Mouse (Mus musculus) frontal cortex, postnatal 25 days (tissue): ENCODE data around the gene Rab5c.
A peak's percentile ranks its signal among the peaks of the same experiment; 100 is the strongest.

Experiments used
- DNase-seq, 2 experiments: peaks; one replicate each; pipeline ENCODE4 v3.0.0; 2022; ENCODE audit warnings: low spot score in 2 of 2

Rab5c gene

DNA sequence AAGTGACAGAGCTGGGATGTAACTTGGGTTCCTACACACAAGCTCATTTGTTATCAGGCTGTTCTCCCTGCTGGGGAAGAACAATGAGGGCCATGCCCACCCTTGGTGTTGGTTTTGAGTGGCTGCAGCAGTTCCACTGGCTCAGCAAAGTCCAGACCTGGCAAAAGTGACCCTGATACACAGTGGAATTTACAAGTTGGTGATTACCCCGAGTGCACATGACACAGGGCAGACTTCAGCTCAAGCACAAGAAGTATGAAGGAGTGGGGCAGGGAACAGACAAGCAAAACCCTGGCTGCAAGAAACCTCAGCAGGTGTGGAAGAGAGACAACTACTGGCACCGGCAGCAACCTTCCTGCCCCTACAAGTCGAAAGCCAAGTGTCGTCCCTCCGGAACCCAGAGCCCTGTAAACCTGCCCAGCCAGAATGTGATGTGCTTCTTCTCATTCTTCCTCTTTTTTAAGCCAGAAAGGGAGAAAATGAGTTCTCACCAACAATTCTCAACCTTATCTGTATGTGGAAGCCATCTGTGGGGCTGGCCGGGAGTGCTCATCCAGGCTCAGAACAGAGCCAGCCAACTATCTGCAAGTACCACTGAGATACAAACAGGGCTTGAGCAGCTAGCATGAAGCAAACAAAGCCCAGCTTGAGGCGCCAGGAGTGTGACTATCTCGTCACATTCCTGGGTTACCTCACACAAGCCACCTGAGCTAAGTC is 16.1 kb downstream of the Rab5c start:
- DNase-seq: no peak

DNA sequence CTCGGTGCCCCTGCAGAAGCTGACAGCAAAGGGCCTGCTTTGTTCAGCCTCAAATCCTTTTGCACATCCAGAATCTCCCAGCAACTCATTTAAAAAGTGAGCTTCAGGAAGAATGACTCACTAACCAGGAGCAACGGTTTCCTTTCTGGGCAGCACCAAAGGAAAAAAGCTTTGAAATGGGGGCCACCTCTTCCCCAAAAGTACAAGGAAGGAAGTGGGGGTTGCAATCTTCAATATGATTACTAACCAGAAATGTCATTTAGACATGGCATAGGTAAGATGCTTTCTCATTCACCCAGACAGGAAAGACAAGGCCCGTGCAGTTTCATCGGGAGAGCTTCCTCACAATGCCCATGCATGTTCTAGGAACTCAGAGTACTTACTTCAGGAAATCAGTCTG is 16.8 kb downstream of the Rab5c start:
- no peak for DNase-seq

DNA sequence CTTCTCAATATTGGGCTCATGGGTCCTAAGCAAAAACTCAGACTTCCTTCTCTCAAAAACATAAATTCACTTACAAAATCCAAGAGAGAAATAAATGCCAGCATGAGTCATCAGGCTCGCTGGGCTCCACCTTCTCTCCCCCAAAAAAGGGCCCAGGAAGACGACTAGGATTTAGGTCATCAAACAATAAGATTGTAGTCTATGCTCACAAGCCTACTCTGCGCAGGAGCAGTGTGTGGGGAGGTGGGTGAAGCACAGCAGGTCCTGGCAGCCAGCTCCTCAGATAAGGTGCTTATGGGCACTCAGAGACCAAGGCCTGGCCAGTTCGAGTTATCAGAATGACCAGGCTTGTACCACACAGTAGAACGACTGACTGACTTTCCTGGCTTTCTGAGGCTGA is 17.7 kb downstream of the Rab5c start:
- DNase-seq: no peak

DNA sequence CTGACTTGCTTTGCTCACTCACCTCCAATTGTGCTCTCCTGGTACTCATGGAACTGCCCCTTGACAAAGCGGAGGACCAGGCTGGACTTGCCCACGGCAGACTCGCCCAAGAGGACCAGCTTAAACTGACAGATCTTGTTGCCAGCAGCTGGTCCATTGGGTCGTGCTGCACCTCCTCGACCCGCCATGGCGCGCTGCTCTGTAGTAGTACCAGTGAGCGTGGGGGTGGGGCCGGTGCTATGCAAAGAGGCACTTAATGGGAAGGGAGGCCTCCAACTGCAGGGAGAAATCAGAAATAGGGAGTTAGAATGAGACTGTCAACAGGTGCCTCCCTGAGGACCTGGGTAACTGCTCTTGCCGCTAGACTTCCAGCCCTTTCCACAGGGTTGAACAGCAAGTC is 18.1 kb downstream of the Rab5c start:
- no peak for DNase-seq

DNA sequence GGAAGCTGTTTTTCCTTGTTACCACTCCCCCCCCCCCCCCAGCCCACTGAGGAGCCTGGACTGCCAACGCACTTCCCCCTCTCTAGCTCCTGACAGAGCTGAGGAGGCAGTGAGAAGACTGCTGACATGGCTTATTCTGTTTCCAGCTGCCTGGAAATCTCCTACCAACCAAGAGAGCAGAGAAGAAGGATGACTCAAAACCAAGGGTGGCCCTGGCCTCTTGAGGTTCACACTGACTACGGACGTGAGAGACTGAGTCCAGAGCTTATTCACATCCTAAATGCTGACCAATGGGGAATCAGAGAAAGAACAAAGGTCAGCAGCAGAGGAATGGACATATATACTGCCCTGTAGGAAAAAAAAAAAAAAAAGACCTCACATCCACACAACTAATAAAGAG is 18.7 kb downstream of the Rab5c start:
- no peak for DNase-seq

DNA sequence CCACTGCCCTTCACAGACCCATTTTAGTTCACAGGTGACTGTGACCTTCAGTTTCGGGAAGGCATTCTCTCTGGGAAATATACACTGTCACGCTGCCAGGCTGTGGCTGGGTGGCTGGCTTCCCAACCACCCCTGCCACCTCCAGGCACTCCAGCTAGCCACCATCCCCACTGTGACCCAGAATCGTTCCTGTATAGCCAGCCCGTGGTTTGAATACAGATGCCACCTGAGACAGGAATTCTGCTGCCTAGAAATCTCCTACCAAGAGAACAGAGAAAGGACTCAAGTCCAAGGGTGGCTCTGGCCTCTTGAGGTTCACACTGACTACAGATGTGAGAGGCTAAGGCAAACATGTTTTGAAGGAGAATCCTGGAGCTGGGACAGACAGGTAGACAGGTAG is 19.1 kb downstream of the Rab5c start:
- DNase-seq: no peak

DNA sequence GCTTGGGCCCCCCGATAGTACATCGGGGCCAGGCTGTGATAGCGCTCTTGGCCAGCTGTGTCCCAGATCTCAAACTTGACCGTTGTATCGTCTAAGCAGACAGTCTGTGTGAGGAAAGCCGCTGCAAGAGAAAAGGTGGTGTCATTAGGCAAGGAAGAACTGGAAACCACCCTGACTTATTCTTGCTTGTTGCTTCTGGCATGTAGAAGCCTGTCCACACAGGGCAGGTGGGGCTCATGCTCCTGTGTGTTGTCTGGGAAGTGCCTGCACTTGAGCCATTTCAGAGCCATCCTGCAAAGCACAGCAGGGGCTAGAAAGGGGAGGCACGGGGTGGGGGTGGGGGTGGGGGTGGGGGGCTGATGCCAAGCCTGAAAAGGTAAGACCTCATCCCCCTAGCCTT is 19.6 kb downstream of the Rab5c start:
- DNase-seq: no peak

DNA sequence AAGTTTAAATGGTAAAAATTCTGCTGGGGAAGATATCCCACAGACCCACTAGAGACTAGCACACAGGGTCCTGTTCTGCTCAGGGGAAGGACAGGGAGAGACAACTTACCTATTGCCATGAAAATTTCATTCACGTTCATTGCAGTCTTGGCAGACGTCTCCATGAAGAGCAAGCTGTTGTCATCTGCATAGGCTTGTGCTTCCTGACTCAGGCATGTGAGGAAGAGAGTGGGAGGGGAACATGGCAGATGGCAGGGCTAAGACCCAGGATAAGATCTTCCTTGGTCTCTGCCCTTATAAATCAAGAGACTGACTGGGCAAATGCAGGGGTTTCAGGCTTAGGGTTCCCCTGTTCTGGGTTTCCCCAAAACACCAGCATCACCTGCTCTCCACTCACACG is 21.4 kb downstream of the Rab5c start:
- DNase-seq: no peak

DNA sequence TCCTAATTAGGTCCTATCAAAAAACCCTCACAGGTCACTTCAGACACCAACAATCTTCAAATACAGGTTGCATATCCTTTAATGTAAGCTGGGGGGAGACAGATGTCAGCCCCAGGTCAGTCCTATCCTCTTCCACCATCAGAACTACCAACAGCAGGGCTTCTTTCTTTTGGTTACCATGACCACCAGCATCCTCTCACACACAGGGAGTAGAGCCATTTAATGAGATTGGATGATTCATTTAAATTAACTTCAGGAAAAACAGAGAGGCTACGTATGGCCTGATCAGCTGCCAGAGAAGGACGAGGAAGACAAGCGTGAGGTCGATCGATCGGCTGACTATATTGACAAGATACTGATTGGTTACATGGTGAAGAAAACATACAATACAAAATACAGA is 23.1 kb downstream of the Rab5c start:
- DNase-seq: no peak

DNA sequence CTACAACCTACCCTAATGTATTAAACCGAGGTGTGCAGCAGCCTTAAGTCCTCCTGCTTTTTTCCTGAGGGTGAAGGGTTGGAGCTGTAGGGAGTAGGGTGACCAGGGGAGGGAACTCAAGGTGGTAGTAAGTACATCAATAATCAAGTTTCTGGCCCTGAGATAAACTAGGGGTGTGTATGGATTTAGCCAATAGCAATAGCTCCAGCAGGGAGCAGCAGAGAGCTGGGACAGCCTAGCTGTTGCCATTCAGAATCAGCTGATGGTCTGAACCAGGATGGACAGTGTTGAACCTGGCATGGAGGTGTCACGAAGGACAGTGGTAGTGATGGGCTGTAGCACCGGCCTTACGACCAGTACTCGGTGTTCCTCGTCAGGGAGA is 23.5 kb downstream of the Rab5c start:
- DNase-seq: peak; percentile 75 to 76

DNA sequence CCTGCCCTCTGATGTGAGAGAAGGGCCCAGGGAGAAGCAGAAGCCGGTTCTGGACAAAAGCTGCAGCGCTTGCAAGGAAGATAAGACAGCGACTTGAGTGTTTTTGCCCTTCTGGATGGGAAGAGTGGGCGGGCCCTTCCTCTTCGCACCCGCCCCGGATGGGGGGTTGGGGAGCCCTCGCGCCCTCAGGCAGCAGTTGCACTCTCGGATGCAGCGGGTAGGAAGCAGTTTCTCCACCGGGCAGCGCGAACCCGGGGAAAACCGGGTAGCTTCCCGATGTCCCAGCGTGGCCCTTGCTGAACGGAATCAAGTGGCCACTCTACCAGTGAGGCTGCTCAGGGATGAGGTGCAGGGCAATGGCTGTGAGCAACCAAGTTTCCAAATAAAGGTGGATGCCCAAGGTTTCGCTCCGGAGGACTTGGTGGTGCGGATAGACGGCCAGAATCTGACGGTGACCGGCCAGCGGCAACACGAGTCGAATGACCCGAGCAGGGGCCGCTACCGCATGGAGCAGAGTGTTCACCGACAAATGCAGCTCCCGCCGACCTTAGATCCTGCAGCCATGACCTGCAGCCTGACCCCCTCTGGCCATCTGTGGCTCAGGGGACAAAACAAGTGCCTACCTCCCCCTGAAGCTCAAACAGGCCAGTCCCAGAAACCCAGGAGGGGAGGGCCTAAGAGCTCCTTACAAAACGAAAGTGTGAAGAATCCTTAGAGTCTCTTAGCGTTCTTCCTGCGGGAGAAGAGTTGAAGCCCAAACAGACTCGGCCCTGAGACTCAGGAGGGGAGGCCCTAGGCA is 24.1 kb downstream of the Rab5c start, which contains the start of gene Hspb9:
Gene Hspb9 (plus strand): TSS at position 116 of the 799 bp plus-strand sequence.
- no peak for DNase-seq

DNA sequence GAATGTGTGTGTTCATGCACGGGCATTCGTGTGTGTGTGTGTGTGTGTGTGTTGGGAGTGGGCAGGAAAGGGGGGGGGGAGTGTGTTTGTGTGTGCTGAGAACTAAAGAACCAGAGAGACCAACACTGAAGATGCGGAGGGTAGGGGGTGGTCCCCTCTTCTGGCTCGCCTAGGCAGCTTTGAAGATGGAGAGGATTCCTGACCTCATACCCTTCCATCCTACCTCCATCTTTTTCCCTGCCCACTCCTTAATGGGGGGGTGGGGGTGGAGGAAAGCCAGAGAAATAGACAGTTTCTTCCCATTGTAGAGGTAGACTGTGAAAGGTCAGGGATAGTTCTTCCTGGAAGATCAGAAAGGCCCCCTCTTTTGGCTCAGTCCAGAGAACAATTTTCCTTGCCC is 24.8 kb downstream of the Rab5c start:
- no peak for DNase-seq

DNA sequence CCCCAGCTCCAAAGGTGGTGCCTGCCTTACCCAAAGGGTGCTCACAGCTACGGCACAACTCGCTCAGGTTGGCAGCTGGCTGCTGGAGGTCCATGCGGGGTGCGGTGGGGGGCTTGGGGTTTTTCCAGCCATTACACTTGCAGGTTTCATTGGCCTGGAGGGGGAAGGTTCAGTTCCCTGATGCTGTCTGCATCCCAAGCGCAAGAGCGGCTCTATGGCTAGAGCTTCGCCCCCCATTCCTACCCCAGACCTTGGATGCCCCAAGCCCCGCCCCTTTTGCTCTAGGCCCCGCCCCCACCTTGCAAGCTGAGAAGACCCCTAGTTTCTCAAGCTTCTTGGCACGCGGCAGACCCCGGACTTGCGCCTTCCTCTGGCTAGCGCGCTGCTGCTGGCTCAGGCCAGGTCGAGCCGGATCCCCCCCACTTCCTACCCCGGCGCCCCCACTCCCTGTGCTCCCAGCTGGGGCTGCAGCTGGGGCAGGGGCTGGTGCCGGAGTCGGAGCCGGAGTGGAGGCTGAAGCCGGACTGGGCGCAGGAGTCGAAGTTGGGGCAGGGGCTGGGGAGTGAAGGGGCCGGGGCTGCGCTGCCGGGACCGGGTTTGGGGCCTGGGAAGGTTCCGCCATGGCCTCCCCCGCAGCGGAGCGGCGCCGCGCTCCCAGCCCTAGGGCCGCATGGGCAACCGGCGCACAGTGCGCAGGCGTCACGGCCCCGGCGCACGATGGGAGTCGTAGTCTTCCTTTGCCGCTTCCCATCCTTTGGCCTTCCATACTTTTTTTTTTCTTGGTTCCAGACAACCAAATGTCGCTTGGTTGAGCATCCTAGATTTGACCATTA is 26.0 kb downstream of the Rab5c start, which contains the start of gene Kat2a:
Gene Kat2a (minus strand): TSS at position 683 of the 833 bp plus-strand sequence.
- DNase-seq: peak; percentile 59 to 70

DNA sequence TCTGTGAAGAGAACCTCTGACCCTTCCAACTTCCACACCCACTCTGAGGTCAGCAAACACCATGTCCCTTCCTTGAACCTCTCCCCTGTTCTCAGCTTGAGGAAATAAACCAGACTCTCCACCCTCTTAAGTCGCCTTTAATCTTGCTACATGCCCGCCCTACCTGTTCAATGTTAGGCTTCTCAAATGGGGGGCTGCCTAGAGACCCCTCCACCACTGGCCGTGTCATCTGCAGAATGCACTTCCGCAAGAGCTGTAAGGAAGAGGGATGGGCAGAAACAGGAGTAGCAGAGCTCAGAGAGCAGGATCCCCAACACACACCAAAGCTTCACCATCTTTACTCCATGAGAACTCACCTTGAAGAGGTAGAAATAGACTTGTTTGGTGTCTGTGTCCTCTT is 27.0 kb downstream of the Rab5c start:
- no peak for DNase-seq

DNA sequence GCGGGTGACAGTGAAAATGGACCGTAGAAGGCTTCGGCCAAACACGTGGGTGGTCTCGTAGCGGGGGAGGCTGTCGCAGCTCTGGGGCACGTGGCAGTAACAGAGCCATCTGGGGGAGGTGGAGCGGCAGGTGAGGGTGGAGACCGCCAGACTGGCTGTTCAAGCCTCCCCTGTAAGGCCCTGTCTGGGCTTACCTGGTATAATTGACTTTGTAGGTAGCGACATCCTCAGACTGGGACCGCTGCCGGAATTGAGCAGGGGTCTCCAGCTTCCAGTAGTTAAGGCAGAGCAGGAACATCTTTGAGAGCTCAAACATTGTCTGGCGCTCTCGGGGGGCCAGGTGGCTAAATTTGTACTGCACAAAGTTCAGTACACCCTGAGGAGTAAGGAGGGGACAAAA is 27.5 kb downstream of the Rab5c start:
- DNase-seq: no peak

DNA sequence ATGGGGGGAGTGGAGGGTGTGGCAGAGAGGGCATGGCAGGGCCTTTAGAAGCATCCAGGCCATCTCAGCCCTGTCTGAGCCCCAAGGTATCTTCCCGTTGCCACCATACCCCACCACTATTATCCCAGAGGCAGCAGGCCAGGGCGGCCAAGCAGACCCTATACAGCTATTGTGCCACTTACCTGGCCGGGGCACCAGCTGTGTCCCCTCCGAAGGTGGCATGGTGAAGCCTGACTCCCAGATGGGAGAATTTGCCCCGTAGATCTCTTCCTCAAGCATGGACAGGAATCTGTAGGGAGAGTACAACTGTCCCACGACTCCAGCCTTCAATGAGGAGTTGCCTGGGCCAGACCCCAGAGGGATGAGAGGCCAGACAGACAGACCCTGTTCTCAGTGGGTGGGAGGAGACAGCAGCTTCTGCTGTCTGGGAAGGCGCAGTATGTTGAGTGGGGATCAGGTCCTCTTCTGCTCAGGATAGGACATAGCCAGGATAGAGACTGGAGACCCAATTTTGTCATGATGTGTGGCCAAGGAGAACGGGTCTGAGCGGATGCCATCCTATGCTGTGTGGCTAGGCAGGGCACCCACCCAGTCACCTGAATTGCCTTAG is 28.7 kb downstream of the Rab5c start:
- DNase-seq: no peak

DNA sequence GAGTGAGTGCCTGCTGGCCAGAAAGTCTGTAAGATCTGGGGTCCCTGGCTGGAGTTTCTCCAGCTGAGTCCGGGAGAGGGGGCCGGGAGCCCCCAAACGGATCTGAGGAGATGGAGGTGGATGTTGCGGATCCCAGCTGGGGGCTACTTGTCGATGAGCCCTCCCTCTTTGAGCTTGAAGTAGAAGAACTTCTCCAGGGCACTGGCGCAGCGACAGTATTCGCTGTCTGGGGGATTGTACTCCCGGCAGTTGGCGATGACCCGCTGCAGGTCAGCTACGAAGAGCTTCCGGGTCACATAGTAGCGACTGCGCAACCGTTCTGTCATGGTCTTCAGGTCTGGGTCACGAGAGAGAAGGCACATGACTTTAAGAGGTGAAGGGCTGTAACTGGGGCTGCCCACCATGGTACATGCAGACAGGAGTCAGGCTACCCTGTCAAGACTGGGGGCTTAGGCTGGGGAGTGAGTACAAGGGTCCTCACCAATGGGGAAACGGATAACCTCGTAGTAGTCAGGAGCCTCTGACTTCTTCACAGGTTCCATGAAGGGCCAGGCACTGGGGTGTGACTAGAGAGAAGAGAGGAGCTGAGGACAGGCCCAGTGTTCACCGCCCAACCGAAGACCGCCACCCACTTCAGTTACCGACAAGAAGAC is 32.8 kb downstream of the Rab5c start:
- DNase-seq: no peak

DNA sequence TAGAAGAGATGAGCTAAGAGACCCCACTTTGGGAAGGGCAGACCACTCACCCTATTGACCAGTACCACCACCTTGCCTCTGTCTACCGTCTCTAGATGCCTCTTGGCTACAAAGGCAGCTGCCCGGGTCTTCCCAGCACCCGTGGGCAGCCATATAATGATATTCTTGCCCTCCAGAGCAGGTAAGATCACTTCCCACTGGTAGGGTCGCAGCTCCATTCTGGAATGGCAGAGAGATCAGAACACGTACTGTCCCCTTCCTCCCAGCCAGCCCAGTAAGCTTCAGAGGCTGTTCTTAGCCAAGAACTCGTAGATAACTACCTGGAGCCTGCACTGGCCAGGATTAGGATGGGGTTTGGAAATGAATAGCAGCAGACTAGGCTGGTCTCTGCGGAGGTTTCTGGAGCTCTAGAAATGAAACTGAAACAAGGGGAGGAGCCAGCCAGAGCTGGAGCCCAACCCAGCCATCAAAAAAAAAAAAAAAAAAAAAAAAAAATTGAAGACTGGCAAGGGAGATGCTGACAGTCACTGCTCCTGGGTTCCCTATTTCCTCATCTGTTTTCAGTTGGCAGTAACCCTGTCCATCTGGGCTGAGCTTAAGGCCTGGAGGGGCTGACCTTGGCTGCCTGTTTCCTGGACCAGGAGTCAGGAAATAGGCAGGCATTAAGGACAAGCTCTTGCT is 34.0 kb downstream of the Rab5c start, which contains the start of gene Dhx58:
Gene Dhx58 (minus strand): TSS at position 421 of the 681 bp plus-strand sequence.
- DNase-seq: no peak

DNA sequence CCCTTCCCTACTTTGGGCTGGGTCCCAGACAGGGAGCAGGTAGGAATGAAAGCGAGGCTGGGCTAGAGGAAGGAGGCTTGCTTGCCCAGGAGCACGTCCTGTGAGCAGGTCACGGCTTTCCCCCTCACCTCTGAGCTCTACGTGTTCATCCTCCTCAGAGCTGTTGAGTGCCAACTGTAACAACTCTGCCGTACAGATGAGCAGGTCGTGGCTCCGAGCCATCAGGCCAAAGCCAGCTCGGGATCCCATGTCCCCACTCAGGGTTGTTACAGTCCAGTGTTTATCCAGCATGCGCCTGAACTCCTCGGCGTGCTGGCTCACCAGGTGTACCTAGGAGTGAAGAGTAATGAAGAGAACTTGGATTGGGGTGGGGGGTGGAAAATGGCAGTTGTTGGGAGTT is 34.6 kb downstream of the Rab5c start:
- no peak for DNase-seq

DNA sequence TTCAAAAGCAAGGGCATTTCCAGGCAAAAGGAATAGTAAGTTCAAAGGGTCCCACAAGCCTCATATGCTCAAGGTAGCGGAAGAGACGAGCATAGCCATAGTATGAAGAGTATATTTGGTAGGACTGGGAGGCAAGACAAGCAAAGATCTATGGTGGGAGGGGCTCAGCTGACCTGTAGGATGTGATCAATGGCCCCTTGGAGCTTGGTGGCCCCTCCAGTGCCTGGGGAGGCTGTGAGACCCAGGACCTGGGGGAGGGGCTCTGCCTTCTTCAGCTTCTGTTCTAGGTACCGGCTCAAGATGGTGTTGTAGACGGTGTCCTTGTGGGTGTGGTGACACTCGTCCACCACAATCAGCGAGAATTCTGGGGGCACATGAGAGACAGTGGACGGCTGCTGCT is 35.1 kb downstream of the Rab5c start:
- DNase-seq: no peak
